Mouse (Mus musculus): ENCODE measurements around the gene Mmp28. TPM values are rescaled to one million over a fixed set of nuclear protein-coding genes. Genes with fewer than 3 reads are reported as not detected.

Mmp28 gene
- polyA plus RNA-seq (2012; rRNA removed): 10.5 and 12.0 TPM in 2 replicates

DNA sequence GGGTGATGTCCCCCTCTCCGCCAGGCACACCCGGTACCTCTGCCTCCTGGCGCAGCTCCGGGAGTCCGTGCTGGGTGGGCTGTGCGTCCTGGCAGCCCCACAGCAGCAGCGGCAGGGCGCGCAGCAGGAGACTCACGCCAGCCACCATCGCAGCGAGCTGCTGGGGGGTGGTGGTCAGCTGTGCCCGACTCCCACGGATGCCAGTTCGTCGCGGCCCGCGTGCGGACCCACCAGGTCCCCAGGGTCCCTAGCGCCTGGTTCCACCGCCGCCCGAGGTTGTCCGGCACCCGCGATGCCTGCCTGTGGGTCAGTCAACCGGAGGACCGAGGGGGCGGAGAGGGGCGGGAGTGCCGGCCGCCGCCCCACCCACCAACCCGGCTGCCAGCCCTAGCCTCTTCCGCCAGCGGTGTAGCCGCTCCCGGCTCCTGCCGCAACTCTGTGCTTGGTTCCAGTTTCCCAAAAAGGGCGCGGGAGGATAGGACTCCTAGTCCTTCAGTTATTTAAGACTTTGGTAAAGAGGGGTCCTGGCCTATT, at the start of gene Mmp28:
Mmp28 (minus strand) TSS at position 361 of the 534 bp plus-strand sequence.
- H3K4me3 ChIP-seq (ENCODE audit: low read depth, low read length): peak within 1 kb of the TSS; percentile 87
- WGBS: 1% methylated on average over 42 of the region's 42 CpGs
- peak within 1 kb of the TSS; percentile 18; the same call in 1 of the 2 replicates for H3K27ac ChIP-seq (ENCODE audit: insufficient read depth, low read depth, low read length)
- H3K36me3 ChIP-seq (ENCODE audit: control insufficient read depth, insufficient read depth, low read length): no peaks in the 10 kb centered on the region
- TF ChIP-seq CTCF (IDR thresholded peaks at IDR 0.05; ENCODE audit: extremely low read depth, insufficient read length, insufficient replicate concordance, low read depth, low read length) (0 out of 2 replicates have a peak, but pooled peaks have one; percentile 8), POLR2A (IDR thresholded peaks at IDR 0.05; ENCODE audit: low read depth, low read length) (no peak)
- no peaks in the 10 kb centered on the region for H3K27me3 ChIP-seq (ENCODE audit: control insufficient read depth, insufficient read depth, low read length)
- H3K4me1 ChIP-seq (ENCODE audit: control insufficient read depth, insufficient read depth, insufficient read length, low read length): peaks cover 24% of the 10 kb centered on the region; the same call in 1 of the 2 replicates

DNA sequence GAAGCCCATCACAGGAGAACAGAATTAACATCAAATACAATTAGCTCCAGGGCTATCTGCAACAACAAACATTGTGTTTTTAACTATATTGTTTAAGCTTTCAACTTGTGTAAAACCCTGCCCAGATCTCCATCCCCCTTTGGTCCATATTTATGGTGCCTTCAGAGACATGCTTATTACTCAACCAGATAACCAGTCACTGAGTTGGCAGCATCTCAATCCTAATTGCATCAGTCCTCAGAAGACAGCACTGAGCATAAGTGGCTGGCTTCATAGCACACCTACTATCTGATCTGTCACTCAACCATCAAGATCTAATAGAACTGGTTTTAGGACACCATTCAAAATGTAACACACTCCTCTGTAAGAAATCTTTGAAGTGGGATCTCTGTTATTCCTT, 46.6 kb upstream of the Mmp28 start:
- H3K4me3 ChIP-seq (ENCODE audit: low read depth, low read length): no peak overlapping the region

DNA sequence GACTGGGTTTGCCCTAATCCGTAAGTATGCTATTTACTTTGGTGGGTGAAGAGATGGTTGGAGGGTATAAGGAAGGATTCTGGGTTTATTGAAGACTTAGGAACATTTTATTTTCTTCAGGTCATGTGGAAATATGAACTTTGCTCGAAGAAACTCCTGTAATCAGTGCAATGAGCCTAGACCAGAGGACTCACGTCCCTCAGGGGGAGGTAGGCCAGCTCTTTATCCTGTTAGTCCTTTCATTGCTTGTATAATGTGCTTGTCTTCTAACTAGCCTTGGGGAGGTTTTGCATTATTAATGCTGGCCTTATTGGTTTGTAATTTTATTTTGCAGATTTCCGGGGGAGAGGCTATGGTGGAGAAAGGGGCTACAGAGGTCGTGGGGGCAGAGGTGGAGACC, 41.4 kb upstream of the Mmp28 start:
- no peak for TF ChIP-seq POLR2A (IDR thresholded peaks at IDR 0.05; ENCODE audit: low read depth, low read length)
- no peak for TF ChIP-seq CTCF (IDR thresholded peaks at IDR 0.05; ENCODE audit: extremely low read depth, insufficient read length, insufficient replicate concordance, low read depth, low read length)
- Histone ChIP-seq H3K4me1 (ENCODE audit: control insufficient read depth, insufficient read depth, insufficient read length, low read length) (no peaks in the 10 kb centered on the region), H3K27ac (ENCODE audit: insufficient read depth, low read depth, low read length) (no peak overlapping the region), H3K36me3 (ENCODE audit: control insufficient read depth, insufficient read depth, low read length) (peaks cover 50% of the 10 kb centered on the region), H3K4me3 (ENCODE audit: low read depth, low read length) (no peak overlapping the region), H3K27me3 (ENCODE audit: control insufficient read depth, insufficient read depth, low read length) (no peaks in the 10 kb centered on the region)
- WGBS: 80% methylated on average over 5 of the region's 5 CpGs

More for the DNA sequence above, 46.6 kb upstream of the Mmp28 start:
- Histone ChIP-seq H3K4me1 (ENCODE audit: control insufficient read depth, insufficient read depth, insufficient read length, low read length) (peaks cover 7% of the 10 kb centered on the region; the same call in 1 of the 2 replicates), H3K36me3 (ENCODE audit: control insufficient read depth, insufficient read depth, low read length) (peaks cover 17% of the 10 kb centered on the region), H3K27me3 (ENCODE audit: control insufficient read depth, insufficient read depth, low read length) (no peaks in the 10 kb centered on the region), H3K27ac (ENCODE audit: insufficient read depth, low read depth, low read length) (no peak overlapping the region)
- TF ChIP-seq CTCF (IDR thresholded peaks at IDR 0.05; ENCODE audit: extremely low read depth, insufficient read length, insufficient replicate concordance, low read depth, low read length) (no peak), POLR2A (IDR thresholded peaks at IDR 0.05; ENCODE audit: low read depth, low read length) (no peak)

DNA sequence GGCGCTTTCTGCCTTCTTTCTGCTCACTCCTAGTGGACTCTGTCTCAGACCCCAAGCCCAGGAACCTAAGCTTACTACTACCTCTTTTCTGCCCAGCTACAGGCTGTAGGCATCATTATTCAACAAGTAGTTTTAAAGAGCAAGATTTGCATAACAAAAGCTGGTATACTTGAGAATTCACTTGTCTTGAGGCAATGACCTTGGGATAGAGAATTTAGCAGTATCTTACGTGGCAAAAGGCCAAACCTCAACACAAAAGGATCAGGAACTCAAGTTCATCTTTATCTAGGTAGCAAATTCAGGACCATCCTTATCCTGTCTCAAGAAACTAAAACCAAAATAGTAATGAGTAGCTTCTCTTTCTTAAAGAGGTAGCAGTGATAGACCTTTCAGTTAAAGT, 32.7 kb upstream of the Mmp28 start:
- Histone ChIP-seq H3K4me3 (ENCODE audit: low read depth, low read length) (no peak overlapping the region), H3K36me3 (ENCODE audit: control insufficient read depth, insufficient read depth, low read length) (peaks cover 22% of the 10 kb centered on the region), H3K4me1 (ENCODE audit: control insufficient read depth, insufficient read depth, insufficient read length, low read length) (no peaks in the 10 kb centered on the region), H3K27ac (ENCODE audit: insufficient read depth, low read depth, low read length) (no peak overlapping the region), H3K27me3 (ENCODE audit: control insufficient read depth, insufficient read depth, low read length) (no peaks in the 10 kb centered on the region)
- 85% methylated on average over 2 of the region's 2 CpGs for WGBS
- no peak for TF ChIP-seq POLR2A (IDR thresholded peaks at IDR 0.05; ENCODE audit: low read depth, low read length)
- TF ChIP-seq CTCF (IDR thresholded peaks at IDR 0.05; ENCODE audit: extremely low read depth, insufficient read length, insufficient replicate concordance, low read depth, low read length): no peak

DNA sequence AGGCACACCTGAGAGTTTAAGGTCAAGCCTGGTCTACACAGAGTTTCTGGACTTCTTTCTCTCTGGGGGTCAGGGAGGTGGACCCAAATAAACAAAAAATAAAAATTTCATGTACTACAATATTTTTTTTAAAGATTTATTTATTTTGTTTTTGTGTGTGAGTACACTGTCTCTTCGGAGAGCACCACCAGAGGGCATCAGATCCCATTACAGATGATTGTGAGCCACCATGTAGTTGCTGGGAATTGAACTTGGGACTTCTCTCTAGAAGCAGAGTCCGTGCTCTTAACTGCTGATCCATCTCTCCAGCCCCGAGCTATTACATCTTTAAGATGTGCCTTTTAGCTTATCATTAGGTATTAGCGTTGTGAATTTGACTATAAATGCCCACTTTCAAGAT, 28.6 kb upstream of the Mmp28 start:
- TF ChIP-seq POLR2A (IDR thresholded peaks at IDR 0.05; ENCODE audit: low read depth, low read length): no peak
- TF ChIP-seq CTCF (IDR thresholded peaks at IDR 0.05; ENCODE audit: extremely low read depth, insufficient read length, insufficient replicate concordance, low read depth, low read length): no peak
- Histone ChIP-seq H3K4me3 (ENCODE audit: low read depth, low read length) (no peak overlapping the region), H3K27ac (ENCODE audit: insufficient read depth, low read depth, low read length) (no peak overlapping the region), H3K36me3 (ENCODE audit: control insufficient read depth, insufficient read depth, low read length) (peaks cover 23% of the 10 kb centered on the region), H3K4me1 (ENCODE audit: control insufficient read depth, insufficient read depth, insufficient read length, low read length) (no peaks in the 10 kb centered on the region), H3K27me3 (ENCODE audit: control insufficient read depth, insufficient read depth, low read length) (no peaks in the 10 kb centered on the region)
- 66% methylated on average over 4 of the region's 4 CpGs for WGBS

DNA sequence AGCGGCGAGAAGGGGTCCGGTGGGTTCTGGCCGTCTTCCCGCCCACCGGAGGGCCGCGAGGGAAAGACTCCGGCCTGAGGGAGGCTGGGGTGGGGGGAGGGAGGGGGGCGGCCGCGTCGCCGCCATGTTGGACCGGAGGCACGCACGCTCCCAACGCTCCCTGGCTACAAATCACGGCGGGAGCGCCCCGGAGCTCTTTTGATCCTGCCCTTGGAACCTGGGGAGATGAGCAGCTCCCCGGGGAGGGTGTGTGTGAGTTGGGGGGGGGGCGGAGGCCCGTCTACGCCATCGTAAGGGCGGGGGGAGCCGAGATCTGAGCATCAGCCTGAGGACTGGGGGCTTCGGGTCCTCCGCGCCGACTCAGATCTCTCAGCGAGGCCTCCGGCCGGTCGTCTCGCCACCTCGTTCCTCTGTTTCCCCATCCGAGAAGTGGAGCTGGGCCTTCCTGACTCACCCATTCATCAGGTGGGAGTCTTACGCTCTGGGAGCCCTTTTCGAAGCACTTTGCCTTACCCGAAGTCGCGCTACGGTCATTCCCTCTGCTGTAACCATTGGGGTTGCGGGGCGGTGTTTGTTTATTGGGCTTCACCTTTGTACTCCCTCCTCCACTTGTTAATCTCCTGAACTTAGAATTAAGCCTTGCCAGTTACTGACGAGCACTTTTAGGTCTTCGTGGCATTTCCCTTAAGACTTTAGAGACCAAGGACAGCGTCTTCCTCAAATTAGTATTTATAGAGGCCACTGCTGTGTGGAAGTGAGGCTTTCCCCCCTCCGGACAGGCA, 10.6 kb upstream of the Mmp28 start:
- peaks cover 9% of the 10 kb centered on the region for H3K36me3 ChIP-seq (ENCODE audit: control insufficient read depth, insufficient read depth, low read length)
- no peaks in the 10 kb centered on the region for H3K4me1 ChIP-seq (ENCODE audit: control insufficient read depth, insufficient read depth, insufficient read length, low read length)
- no peaks in the 10 kb centered on the region for H3K27me3 ChIP-seq (ENCODE audit: control insufficient read depth, insufficient read depth, low read length)
- H3K27ac ChIP-seq (ENCODE audit: insufficient read depth, low read depth, low read length): peak overlapping the region; percentile 73
- under 1% methylated on average over 52 of the region's 52 CpGs for WGBS
- TF ChIP-seq POLR2A (IDR thresholded peaks at IDR 0.05; ENCODE audit: low read depth, low read length) (no peak), CTCF (IDR thresholded peaks at IDR 0.05; ENCODE audit: extremely low read depth, insufficient read length, insufficient replicate concordance, low read depth, low read length) (no peak)
- H3K4me3 ChIP-seq (ENCODE audit: low read depth, low read length): peak overlapping the region; percentile 78
